Mouse (Mus musculus) erythroblast, embryonic 14.5 days (primary cell): ENCODE data around the gene Cdc37l1.

Experiments
- GATA1 ChIP-seq: IDR thresholded peaks from 2 replicates; pipeline ENCODE4 v1.6.1; 2012; ENCODE audit warnings: low read length, inconsistent platforms, mixed read lengths
- TAL1 ChIP-seq: IDR thresholded peaks from 3 replicates; pipeline ENCODE4 v1.6.1; 2012; ENCODE audit warnings: low read length, inconsistent platforms, mixed read lengths

- peak; percentile 63; the same call in 1 of the 2 replicates for TF ChIP-seq GATA1
- TF ChIP-seq TAL1, result no peak
These were observed 637 bp upstream of the Cdc37l1 start for GRCm38 (mm10) chr19:28989515-28989914.
